Mouse (Mus musculus) right cerebral cortex, adult 2 months (tissue): ENCODE measurements at regions not wholly inside any gene's neighbourhood (a gene's known extent, or its start where the extent isn't known, plus 50 kb on each side); places are given as distances from the start of the nearest gene placed in this dataset.

Experiments used
- DNase-seq, 2 experiments: peaks; one replicate each; pipeline ENCODE4 v3.0.0; 2021 to 2022; ENCODE audit warnings: low spot score in 2 of 2

DNA sequence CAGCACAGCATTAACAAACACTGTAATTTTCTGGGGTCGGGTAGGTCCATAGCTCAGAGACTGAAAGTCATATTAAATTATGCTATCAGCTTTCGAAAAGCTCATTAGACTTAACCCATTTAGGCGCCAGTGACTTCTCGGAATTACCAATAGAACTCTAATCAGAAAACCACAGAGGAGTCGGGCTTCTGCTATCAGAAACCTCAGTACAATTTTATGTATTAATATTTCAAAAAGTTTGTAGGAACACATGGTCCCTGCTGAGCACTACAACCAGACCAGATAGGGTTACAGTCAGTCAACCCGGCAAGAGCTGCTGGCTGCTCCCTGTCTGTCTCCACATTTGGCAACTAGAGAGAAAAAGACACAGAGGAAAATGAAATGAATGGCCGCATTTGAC, 647.3 kb upstream of the Pabpc4l start:
- DNase-seq, result no peak

- DNase-seq, result no peak
These were observed 603.5 kb upstream of the Pabpc4l start for GRCm38 (mm10) chr3:47051563-47051962.

GRCm38 (mm10) chr3:47025738-47026137, 577.7 kb upstream of the Pabpc4l start:
- no peak for DNase-seq

DNA sequence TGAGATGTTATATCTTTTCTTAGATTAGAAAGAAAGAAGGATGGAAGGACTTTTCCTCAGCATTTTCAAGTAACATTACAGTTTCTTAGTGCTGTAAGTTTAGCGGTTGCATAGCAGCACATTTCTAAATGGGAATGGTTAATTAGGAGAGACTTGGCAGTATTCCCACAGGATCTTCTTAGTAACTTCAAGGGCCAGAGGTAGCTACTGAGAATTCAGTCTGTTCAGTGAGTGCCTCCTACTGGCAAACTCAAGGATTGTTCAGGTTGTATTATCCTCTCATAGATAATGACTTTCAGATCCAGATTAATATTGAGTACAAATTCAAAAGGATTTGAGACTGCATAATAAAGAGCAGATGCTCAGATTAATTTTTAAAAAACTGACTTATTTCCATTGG, 571.3 kb upstream of the Pabpc4l start:
- peak in 1 of 2 experiments; percentile 5 for DNase-seq

GRCm38 (mm10) chr3:47018565-47018964, 570.5 kb upstream of the Pabpc4l start:
- no peak for DNase-seq

- no peak for DNase-seq
These were observed 562.4 kb upstream of the Pabpc4l start for GRCm38 (mm10) chr3:47010459-47010858.

- peak in 1 of 2 experiments; percentile 24 for DNase-seq
These were observed 550.9 kb upstream of the Pabpc4l start for GRCm38 (mm10) chr3:46998916-46999315.

- DNase-seq, result no peak
These were observed 522.7 kb upstream of the Pabpc4l start for GRCm38 (mm10) chr3:46970744-46971143.

DNA sequence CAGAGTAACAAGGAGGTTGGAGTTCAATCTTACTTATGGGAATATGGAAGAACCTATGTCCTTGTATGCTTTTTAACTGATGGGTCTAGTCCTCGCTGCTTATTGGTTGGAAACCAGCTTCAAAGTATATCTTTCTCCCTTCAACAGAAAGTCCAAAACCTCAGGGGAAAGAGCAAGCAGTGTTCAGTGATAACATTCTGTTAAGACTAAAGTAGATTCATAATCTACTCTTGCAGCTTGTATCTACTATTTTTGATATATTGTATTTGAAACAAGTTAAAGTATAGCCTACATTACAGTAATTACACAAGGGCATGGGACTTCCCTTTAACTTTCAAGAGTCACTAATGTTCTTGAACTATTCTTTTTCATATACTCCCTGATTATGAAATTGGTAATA, 522.0 kb upstream of the Pabpc4l start:
- DNase-seq, result no peak

DNA sequence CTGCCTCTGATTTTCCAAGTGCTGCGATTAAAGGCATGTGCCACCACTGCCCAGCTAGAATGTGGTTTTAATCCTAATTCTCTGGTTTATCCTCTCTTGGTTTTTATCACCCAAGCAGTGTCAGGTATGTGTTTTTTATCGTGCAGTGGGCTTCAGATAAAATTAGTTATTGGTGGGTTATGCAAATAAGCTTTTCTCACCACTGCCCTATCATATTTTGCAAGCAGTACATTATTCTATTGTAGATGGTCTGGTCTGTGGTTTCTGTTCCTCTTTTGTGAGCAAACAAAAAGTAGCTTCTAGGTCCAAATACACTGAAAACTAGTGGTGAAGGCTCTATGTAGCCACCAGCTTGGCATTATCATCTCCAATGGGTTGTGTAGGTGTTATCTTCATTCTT, 503.4 kb upstream of the Pabpc4l start:
- no peak for DNase-seq

DNA sequence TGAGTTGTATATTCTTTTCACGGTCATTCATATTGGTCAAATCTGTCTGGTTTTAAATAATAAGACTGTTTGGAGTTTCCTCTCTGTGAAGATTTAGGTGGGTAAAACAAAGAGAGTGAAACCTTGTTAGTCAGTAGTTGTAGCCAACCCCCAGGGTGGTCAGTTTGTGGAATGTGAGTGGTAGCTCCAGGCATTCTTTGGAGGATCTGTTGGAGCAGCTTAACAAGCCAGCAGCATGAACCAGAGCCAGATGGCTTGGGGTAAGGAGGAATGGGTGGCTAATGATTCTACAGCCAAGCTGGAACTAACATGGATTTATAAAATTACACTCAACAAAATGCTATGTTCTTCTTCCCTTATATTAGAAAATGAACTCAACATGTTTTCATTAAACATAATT, 489.7 kb upstream of the Pabpc4l start:
- no peak for DNase-seq

GRCm38 (mm10) chr3:46891057-46891736, 443.2 kb upstream of the Pabpc4l start:
- no peak for DNase-seq

DNA sequence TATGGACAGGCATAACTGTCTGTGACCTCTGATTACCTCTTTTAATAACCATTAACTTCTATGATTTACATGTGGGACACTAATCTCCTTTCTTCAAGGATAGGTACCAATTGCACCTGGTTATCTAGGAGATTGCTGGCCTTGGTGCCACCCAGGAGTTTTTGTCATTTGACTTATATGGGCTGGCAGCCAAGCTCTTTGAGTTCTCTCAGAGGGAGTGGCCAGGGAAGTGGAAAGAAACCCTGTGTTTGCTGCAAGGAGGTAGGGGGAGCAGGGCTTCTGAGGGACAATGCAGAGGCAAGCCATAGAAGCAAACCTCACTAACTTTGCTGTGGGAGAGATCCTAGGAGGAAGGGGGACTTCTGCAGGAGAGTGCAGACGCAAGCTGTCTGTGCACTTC, 427.8 kb upstream of the Pabpc4l start:
- DNase-seq, result no peak

DNA sequence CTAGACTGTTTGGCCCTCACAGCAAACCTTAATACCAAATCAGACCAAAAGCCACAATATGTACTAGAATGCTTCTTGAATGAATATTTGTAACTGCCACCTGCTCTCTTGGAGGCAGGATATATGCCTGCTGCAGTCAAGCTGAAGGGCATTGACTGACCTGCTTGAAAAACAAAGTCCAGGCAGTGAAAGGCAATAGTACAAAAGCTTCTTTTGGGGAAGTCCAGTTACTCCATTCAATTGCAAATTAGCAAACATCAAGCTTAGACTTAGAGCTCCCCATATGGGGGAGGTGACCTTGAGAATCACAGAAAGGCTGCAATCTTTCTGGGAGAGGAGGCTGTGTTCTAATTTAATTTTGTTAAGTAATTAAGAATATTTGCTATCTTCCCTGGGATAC, 422.9 kb upstream of the Pabpc4l start:
- no peak for DNase-seq

- DNase-seq, result no peak
These were observed 421.7 kb upstream of the Pabpc4l start for GRCm38 (mm10) chr3:46869576-46870295.

GRCm38 (mm10) chr3:46848400-46848983, 400.5 kb upstream of the Pabpc4l start:
- DNase-seq, result no peak

DNA sequence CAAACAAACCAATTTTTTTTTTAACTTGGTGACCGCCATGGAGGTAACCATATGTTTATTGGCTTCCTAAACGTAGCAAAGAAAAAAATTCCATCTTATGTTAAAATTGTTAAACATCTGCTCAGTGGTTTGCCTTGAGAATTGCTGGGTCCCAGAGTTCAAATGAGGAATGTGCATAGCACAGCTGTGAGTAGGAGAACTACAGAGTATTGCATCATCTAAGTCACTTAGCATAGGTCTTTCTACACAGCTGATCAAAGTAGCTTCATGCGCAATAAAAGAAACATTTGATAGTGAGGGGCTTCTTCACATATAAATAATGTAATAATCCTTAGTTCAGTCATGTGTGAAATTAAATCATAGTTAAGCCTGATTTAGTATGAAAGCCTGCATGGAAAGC, 380.7 kb upstream of the Pabpc4l start:
- DNase-seq, result no peak
